Mouse (Mus musculus): ENCODE data around the gene 1700019N19Rik.

DNA sequence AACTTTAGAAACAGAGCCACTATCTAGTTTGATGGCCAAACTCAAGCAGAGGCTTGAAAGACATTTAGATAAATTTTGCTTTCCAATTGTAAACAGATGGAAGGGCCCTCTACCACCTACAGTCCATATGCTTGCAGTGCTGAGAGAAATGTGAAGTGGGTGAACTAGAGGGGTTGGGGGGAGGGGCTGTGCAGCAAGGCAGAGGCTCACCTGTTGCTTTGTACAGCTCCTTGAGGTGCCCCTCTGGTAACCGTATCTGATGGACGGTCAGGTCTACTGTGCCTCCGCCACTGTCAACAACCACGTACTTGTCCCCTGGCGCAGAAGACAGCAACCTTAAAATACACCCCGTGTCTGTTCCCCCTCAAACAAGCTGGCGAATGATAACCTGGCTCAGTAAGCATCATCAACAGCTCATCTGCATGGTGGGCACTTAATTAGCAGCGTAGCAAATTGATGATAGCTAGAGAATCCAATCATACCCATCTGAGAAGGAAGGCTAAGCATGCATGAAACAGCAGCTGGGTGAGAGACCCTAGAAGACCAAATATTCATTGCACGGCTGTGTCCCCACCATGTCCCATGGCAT lies 11.0 kb upstream of the 1700019N19Rik start:
- no peak for TF ChIP-seq POLR2A (IDR thresholded peaks at IDR 0.05; ENCODE audit: extremely low read depth, insufficient read depth, low read length)
- TF ChIP-seq CTCF (IDR thresholded peaks at IDR 0.05; ENCODE audit: extremely low read depth, insufficient read depth, low read length) = no peak

Data from cortical plate, adult 2 months (tissue).